Mouse (Mus musculus) heart, adult 2 months (tissue): ENCODE results near the gene Orai1.

Source experiments
- CTCF ChIP-seq: fragments of 200-600 bp; IDR thresholded peaks from 2 replicates; pipeline ENCODE4 v1.8.1; 2022; ENCODE audit warnings: antibody characterized with exemption, mild to moderate bottlenecking, moderate library complexity
- EP300 ChIP-seq: fragments of 200-500 bp; IDR thresholded peaks from 2 replicates; pipeline ENCODE4 v1.6.1; 2011; ENCODE audit warnings: low read depth, low read length, control low read depth; ENCODE audit not compliant: insufficient read depth
- POLR2A ChIP-seq: fragments of 200-500 bp; IDR thresholded peaks from 2 replicates; pipeline ENCODE4 v1.6.1; 2011; ENCODE audit warnings: mild to moderate bottlenecking, low read depth, low read length, control low read depth; ENCODE audit not compliant: insufficient read depth

GRCm38 (mm10) chr5:123021438-123021837 lies 6.6 kb downstream of the Orai1 start:
- no peak for TF ChIP-seq CTCF
- TF ChIP-seq POLR2A = no peak
- TF ChIP-seq EP300 = no peak
